18 mouse cellular contexts compared by ENCODE assay signal in genomic region chr11:94621458-94621852, GRCm38 (mm10). TPM values are rescaled to one million over a fixed set of nuclear protein-coding genes. Genes with fewer than 3 reads are reported as not detected.
DNase-seq lines count a peak whose midpoint lies in the region; ATAC-seq and TF ChIP-seq lines count a peak whose summit lies in the region.
"Had no signal": no experiment of that assay in that cellular context is flagged by ENCODE, and none has a peak within 500 bp of the region (broad histone marks: within the 10 kb centered on the region; RNA-seq: fewer than 3 reads in every experiment).

No protein-coding gene starts in this region.

- no peaks in the 10 kb centered on the region for H3K27me3 ChIP-seq in kidney, postnatal 0 days (ENCODE audit: insufficient read depth, low read length)
- H3K27me3 ChIP-seq in CH12.LX (replicated peaks) = no peaks in the 10 kb centered on the region
- H3K27me3 ChIP-seq: embryonic facial prominence, embryonic 12.5 days had no signal

- TF ChIP-seq POLR2A in CH12.LX (IDR thresholded peaks at IDR 0.05; ENCODE audit: low read depth, low read length) = no peak

- TF ChIP-seq RAD21 in CH12.LX (IDR thresholded peaks at IDR 0.05; ENCODE audit: low read depth, low read length) = peak; percentile 6

- DNase-seq in kidney, postnatal 0 days (ENCODE audit: low spot score) = no peak
- DNase-seq in kidney, postnatal 36 days = no peak
- peak; percentile 42 for DNase-seq in 3T3-L1 (ENCODE audit: low read depth, low spot score)
- DNase-seq in CH12.LX (ENCODE audit: extremely low read depth) = no peak
- peak; percentile 43 for DNase-seq in ZHBTc4 (ENCODE audit: low read depth, low spot score)
- DNase-seq in adrenal gland, adult 2 months = no peak
- DNase-seq in adrenal gland, postnatal 4 days (ENCODE audit: low spot score in 2 of 2) = no peak
- DNase-seq: cerebellum, adult 11 months; gastrocnemius, postnatal 25 days; lung, postnatal 36 days; retina, postnatal 1 day; spleen, adult 18-20 months had no signal

- H3K4me2 ChIP-seq in kidney, postnatal 0 days (ENCODE audit: low read length) = no peak overlapping the region
- H3K4me2 ChIP-seq in CH12.LX (ENCODE audit: insufficient read depth, low read depth, poor library complexity, severe bottlenecking) = no peak overlapping the region; the same call in 1 of the 2 replicates
- H3K4me2 ChIP-seq: embryonic facial prominence, embryonic 12.5 days; heart, embryonic 12.5 days; liver, embryonic 12.5 days had no signal

- no peaks in the 10 kb centered on the region for H3K4me1 ChIP-seq in kidney, postnatal 0 days (replicated peaks; ENCODE audit: insufficient read depth, low read length)
- H3K4me1 ChIP-seq in CH12.LX (ENCODE audit: control insufficient read depth in 1 of 2, insufficient read depth in 2 of 2) = peaks cover 9 to 21% of the 10 kb centered on the region in 2 experiments
- H3K4me1 ChIP-seq: embryonic facial prominence, embryonic 12.5 days; heart, embryonic 12.5 days; liver, embryonic 12.5 days; midbrain, embryonic 10.5 days had no signal

- no peaks in the 10 kb centered on the region for H3K79me2 ChIP-seq in CH12.LX (replicated peaks; ENCODE audit: control insufficient read depth, extremely low read depth, insufficient read depth, poor library complexity, severe bottlenecking)

- H3K9me3 ChIP-seq in kidney, postnatal 0 days (replicated peaks; ENCODE audit: low read length) = no peaks in the 10 kb centered on the region
- H3K9me3 ChIP-seq in CH12.LX (replicated peaks; ENCODE audit: low read length) = peaks cover 12% of the 10 kb centered on the region
- H3K9me3 ChIP-seq: embryonic facial prominence, embryonic 12.5 days; liver, embryonic 12.5 days had no signal

- dilution Hi-C loops in CH12.LX (cut with MboI; ENCODE audit: extremely low pct_ligation_motif_present, extremely low pct_unique_long_range_greater_than_20kb, low sequenced_read_pairs) = no loop called here

- no peak overlapping the region for H3K9ac ChIP-seq in kidney, postnatal 0 days (ENCODE audit: low read depth, low read length)
- no peak overlapping the region for H3K9ac ChIP-seq in CH12.LX (ENCODE audit: insufficient read depth, low read depth)
- H3K9ac ChIP-seq: embryonic facial prominence, embryonic 12.5 days; heart, embryonic 12.5 days; liver, embryonic 12.5 days had no signal

- ATAC-seq in kidney, postnatal 0 days (replicated peaks; ENCODE audit: low FRiP score, low read depth) = no peak
- ATAC-seq: intestine, embryonic 16.5 days; liver, embryonic 12.5 days had no signal

- in situ Hi-C loops in CH12.LX (cut with MboI; ENCODE audit: low pct_ligation_motif_present, low pct_unique_long_range_greater_than_20kb, low sequenced_read_pairs) = no loop called here

- TF ChIP-seq CTCF in kidney, postnatal 0 days (IDR thresholded peaks at IDR 0.05; ENCODE audit: low read depth) = peak; percentile 41
- peak in 1 of 2 experiments; percentile 47; a peak in 2 of 4 replicates for TF ChIP-seq CTCF in CH12.LX (conservative IDR thresholded peaks at IDR 0.05 in 1 of 2, IDR thresholded peaks at IDR 0.05 in 1 of 2; ENCODE audit: low read depth in 2 of 2, low read length in 2 of 2)

- H3K36me3 ChIP-seq in kidney, postnatal 0 days (ENCODE audit: insufficient read depth, low read length) = no peaks in the 10 kb centered on the region
- H3K36me3 ChIP-seq in CH12.LX (replicated peaks in 1 of 2; ENCODE audit: control insufficient read depth in 1 of 2, insufficient read depth in 1 of 2, low read length in 1 of 2) = no peaks in the 10 kb centered on the region
- H3K36me3 ChIP-seq: embryonic facial prominence, embryonic 12.5 days; heart, embryonic 12.5 days; liver, embryonic 12.5 days; midbrain, embryonic 10.5 days had no signal

- no peak overlapping the region for H3K4me3 ChIP-seq in kidney, postnatal 0 days (replicated peaks; ENCODE audit: low read depth, low read length)
- H3K4me3 ChIP-seq in CH12.LX (replicated peaks in 1 of 3; ENCODE audit: low read depth in 2 of 3, low read length in 2 of 3, poor library complexity in 1 of 3) = no peak overlapping the region
- H3K4me3 ChIP-seq: embryonic facial prominence, embryonic 12.5 days; heart, embryonic 12.5 days; liver, embryonic 12.5 days; midbrain, embryonic 10.5 days had no signal

- no peak overlapping the region for H3K27ac ChIP-seq in kidney, postnatal 0 days
- no peak overlapping the region for H3K27ac ChIP-seq in CH12.LX (ENCODE audit: insufficient read depth, low read depth)
- H3K27ac ChIP-seq: embryonic facial prominence, embryonic 12.5 days; liver, embryonic 12.5 days; midbrain, embryonic 10.5 days had no signal

- TF ChIP-seq EP300 in CH12.LX (IDR thresholded peaks at IDR 0.05; ENCODE audit: low read length) = no peak

TF ChIP-seq in CH12.LX, 34 proteins besides CTCF, POLR2A, EP300 and RAD21:
- TF ChIP-seq KAT2A (IDR thresholded peaks at IDR 0.05; ENCODE audit: insufficient replicate concordance, low read length) (no peak), ZNF384 (IDR thresholded peaks at IDR 0.05; ENCODE audit: low read depth, low read length) (peak; percentile 37; the same call in 1 of the 2 replicates), SMC3 (IDR thresholded peaks at IDR 0.05; ENCODE audit: low read depth, low read length) (peak; percentile 21; the same call in 1 of the 2 replicates)
TF ChIP-seq in CH12.LX: peak in this region for 2.

RNA-seq across cellular contexts. Expression of gene Lrrc59, which starts 8.1 kb away (rescaled TPM):
- polyA plus RNA-seq in kidney, postnatal 0 days (2015; fragmentation: Nextera tagmentation; extraction: Ambion mirVana) = 119 and 135 TPM in 2 replicates
- total RNA-seq in CH12.LX (2012; rRNA removed) (324 and 412 TPM in 2 replicates), CH12.LX (2014; rRNA removed) (325 and 338 TPM in 2 replicates)
- polyA plus RNA-seq in CH12.LX (2012; ENCODE audit: insufficient read length, low read depth) = 452 and 493 TPM in 2 replicates
- total RNA-seq in adrenal gland, adult 2 months (2021) = 100 to 1,000 TPM; 119 to 128 TPM
- 51.9 and 66.4 TPM in 2 replicates for polyA plus RNA-seq in adrenal gland, adult 2 months (2012; rRNA removed)
- total RNA-seq in adrenal gland, postnatal 4 days (2021) = 100 to 1,000 TPM; 122 to 126 TPM

RNA-seq across cellular contexts. Expression of gene Acsf2, which starts 19.8 kb away (rescaled TPM):
- 6.6 and 7.0 TPM in 2 replicates for polyA plus RNA-seq in kidney, postnatal 0 days (2015; fragmentation: Nextera tagmentation; extraction: Ambion mirVana)
- total RNA-seq in CH12.LX (2012; rRNA removed) (4.9 and 7.5 TPM in 2 replicates), CH12.LX (2014; rRNA removed) (4.1 and 4.5 TPM in 2 replicates)
- polyA plus RNA-seq in CH12.LX (2012; ENCODE audit: insufficient read length, low read depth) = 24.1 and 25.7 TPM in 2 replicates
- total RNA-seq in adrenal gland, adult 2 months (2021) = 100 to 1,000 TPM; 146 to 155 TPM
- polyA plus RNA-seq in adrenal gland, adult 2 months (2012; rRNA removed) = 149 and 167 TPM in 2 replicates
- 10 to 100 TPM; 59.1 to 67.3 TPM for total RNA-seq in adrenal gland, postnatal 4 days (2021)

RNA-seq across cellular contexts. Expression of gene Mrpl27, which starts 32.1 kb away (rescaled TPM):
- polyA plus RNA-seq in kidney, postnatal 0 days (2015; fragmentation: Nextera tagmentation; extraction: Ambion mirVana) = 135 and 144 TPM in 2 replicates
- 104 and 114 TPM in 2 replicates for total RNA-seq in CH12.LX (2012; rRNA removed)
- total RNA-seq in CH12.LX (2014; rRNA removed) = 128 and 139 TPM in 2 replicates
- 86.6 and 95.2 TPM in 2 replicates for polyA plus RNA-seq in CH12.LX (2012; ENCODE audit: insufficient read length, low read depth)
- 10 to 100 TPM; 78.0 to 91.6 TPM for total RNA-seq in adrenal gland, adult 2 months (2021)
- 12.3 and 14.2 TPM in 2 replicates for polyA plus RNA-seq in adrenal gland, adult 2 months (2012; rRNA removed)
- total RNA-seq in adrenal gland, postnatal 4 days (2021) = 10 to 100 TPM; 79.8 to 88.5 TPM

RNA-seq across cellular contexts. Expression of gene Eme1, which starts 32.3 kb away (rescaled TPM):
- 7.9 and 8.1 TPM in 2 replicates for polyA plus RNA-seq in kidney, postnatal 0 days (2015; fragmentation: Nextera tagmentation; extraction: Ambion mirVana)
- 36.8 and 46.9 TPM in 2 replicates for total RNA-seq in CH12.LX (2012; rRNA removed)
- 38.4 and 40.8 TPM in 2 replicates for total RNA-seq in CH12.LX (2014; rRNA removed)
- 45.9 and 55.2 TPM in 2 replicates for polyA plus RNA-seq in CH12.LX (2012; ENCODE audit: insufficient read length, low read depth)
- total RNA-seq in adrenal gland, adult 2 months (2021) = under 1 TPM; 0.29 to 0.31 TPM
- polyA plus RNA-seq in adrenal gland, adult 2 months (2012; rRNA removed) = 0.18 and 0.21 TPM in 2 replicates
- total RNA-seq in adrenal gland, postnatal 4 days (2021) = 1 to 10 TPM; 5.3 to 6.1 TPM
- total RNA-seq: left cerebral cortex, postnatal 36 days had no signal

RNA-seq across cellular contexts. Expression of gene Xylt2, which starts 55.9 kb away (rescaled TPM):
- polyA plus RNA-seq in kidney, postnatal 0 days (2015; fragmentation: Nextera tagmentation; extraction: Ambion mirVana) = 18.4 and 21.4 TPM in 2 replicates
- total RNA-seq in CH12.LX (2012; rRNA removed) (15.5 and 20.2 TPM in 2 replicates), CH12.LX (2014; rRNA removed) (10.1 and 11.2 TPM in 2 replicates)
- 15.2 and 16.3 TPM in 2 replicates for polyA plus RNA-seq in CH12.LX (2012; ENCODE audit: insufficient read length, low read depth)
- total RNA-seq in adrenal gland, adult 2 months (2021) = 10 to 100 TPM; 11.5 to 19.0 TPM
- 51.7 and 60.4 TPM in 2 replicates for polyA plus RNA-seq in adrenal gland, adult 2 months (2012; rRNA removed)
- total RNA-seq in adrenal gland, postnatal 4 days (2021) = 10 to 100 TPM; 30.3 to 32.7 TPM

Comparison
In these comparisons a context has a peak if more than half of its experiments do, and no peak if none do; other contexts are left out.
1. DNase-seq: peak in 3T3-L1 (single experiment) and ZHBTc4 (single experiment); none in kidney, postnatal 0 days (single experiment), kidney, postnatal 36 days (0 of 2), CH12.LX (single experiment), adrenal gland, adult 2 months (single experiment) and adrenal gland, postnatal 4 days (0 of 2).
2. RNA of gene Acsf2, which starts 19.8 kb away (total RNA-seq): 146 to 155 TPM in adrenal gland, adult 2 months and 59.1 to 67.3 TPM in adrenal gland, postnatal 4 days; 4.1 to 7.5 TPM in CH12.LX; every median in the first group is over 4 times any median in the second.